Mouse (Mus musculus): Measurements from ENCODE around the gene Prepl.

- no peak for TF ChIP-seq CTCF (IDR thresholded peaks at IDR 0.05; ENCODE audit: insufficient read depth, low read depth, low read length)
- no peak for TF ChIP-seq POLR2A (IDR thresholded peaks at IDR 0.05; ENCODE audit: insufficient read depth, low read depth, low read length)
Measured at GRCm38 (mm10) chr17:85045160-85045559, 44.9 kb downstream of the Prepl start.

All from olfactory bulb, adult 2 months (tissue).